Mouse (Mus musculus): ENCODE data around the gene Cdh7. TPM values are rescaled to one million over a fixed set of nuclear protein-coding genes. Genes with fewer than 3 reads are reported as not detected.
"Not testable (repeated sequence)": the region's sequence is repeated elsewhere in the genome, so short reads cannot be mapped to it uniquely, and the experiment has no call there.

Cdh7 gene
- polyA plus RNA-seq, 1 experiment from 2014 or later = 25.6 TPM

GRCm38 (mm10) chr1:110118862-110119261 is 136.6 kb downstream of the Cdh7 start:
- Histone ChIP-seq H3K36me3 (ENCODE audit: control insufficient read depth, insufficient read depth, low read length) (no peaks in the 10 kb centered on the region), H3K9ac (replicated peaks; ENCODE audit: low read depth, low read length) (no peak overlapping the region), H3K27ac (ENCODE audit: low read depth, low read length) (no peak overlapping the region), H3K4me3 (ENCODE audit: low read depth, low read length) (no peak overlapping the region), H3K9me3 (ENCODE audit: control insufficient read depth, low read length) (no peaks in the 10 kb centered on the region), H3K27me3 (ENCODE audit: control insufficient read depth, insufficient read depth, low read length) (no peaks in the 10 kb centered on the region), H3K4me1 (ENCODE audit: control insufficient read depth, insufficient read depth, low read length) (no peaks in the 10 kb centered on the region), H3K4me2 (ENCODE audit: low read depth, low read length) (no peak overlapping the region)
- WGBS = 27% methylated on average over 1 of the region's 1 CpGs
- ATAC-seq (ENCODE audit: low read depth) = no peak

- not testable (repeated sequence) for H3K27ac ChIP-seq (ENCODE audit: low read depth, low read length); H3K4me3 ChIP-seq (ENCODE audit: low read depth, low read length); H3K27me3 ChIP-seq (ENCODE audit: control insufficient read depth, insufficient read depth, low read length); H3K36me3 ChIP-seq (ENCODE audit: control insufficient read depth, insufficient read depth, low read length); ATAC-seq (ENCODE audit: low read depth); H3K9me3 ChIP-seq (ENCODE audit: control insufficient read depth, low read length); H3K9ac ChIP-seq (replicated peaks; ENCODE audit: low read depth, low read length); H3K4me2 ChIP-seq (ENCODE audit: low read depth, low read length); H3K4me1 ChIP-seq (ENCODE audit: control insufficient read depth, insufficient read depth, low read length)
- 100% methylated on average over 2 of the region's 12 CpGs for WGBS
Measured at GRCm38 (mm10) chr1:110171459-110171858, 189.2 kb downstream of the Cdh7 start.
